In the genomic region with DNA sequence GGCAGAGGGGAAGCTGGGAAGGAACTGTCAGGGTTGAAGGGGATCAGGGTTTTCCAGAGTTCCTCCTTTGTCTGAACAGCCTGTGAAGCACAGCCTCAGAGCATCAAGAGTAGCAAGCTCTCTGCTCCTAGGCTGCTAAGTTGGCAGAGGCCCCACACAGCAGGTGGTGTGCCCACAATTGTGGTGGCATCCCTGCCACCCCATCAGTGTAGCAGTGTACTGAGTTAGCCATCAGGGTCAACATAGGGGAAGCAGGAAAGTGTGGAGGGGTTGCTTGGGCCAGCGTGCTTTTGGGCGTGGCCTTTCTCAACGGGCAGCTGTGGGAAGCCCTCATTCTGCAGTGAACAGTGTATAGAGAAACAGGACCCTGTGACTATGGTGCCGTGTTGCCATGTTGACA, we compare ENCODE assay signal across 13 mouse cellular contexts.
DNase-seq lines count a peak whose midpoint lies in the region.
"Had no signal": no experiment of that assay in that cellular context is flagged by ENCODE, and none has a peak within 500 bp of the region (broad histone marks: within the 10 kb centered on the region; RNA-seq: fewer than 3 reads in every experiment).

No protein-coding gene starts in this region.

- DNase-seq in cerebellum, postnatal 10 days: peak; percentile 46 to 55
- no peak for DNase-seq in cerebellum, adult 18-20 months
- DNase-seq in left cerebral cortex, postnatal 4 days: peak; percentile 24
- DNase-seq in left cerebral cortex, adult 9 months (ENCODE audit: low spot score in 2 of 2): no peak
- DNase-seq in testis, postnatal 10 days (ENCODE audit: low spot score): peak; percentile 26
- DNase-seq in testis, postnatal 14 days (ENCODE audit: low spot score): no peak
- no peak for DNase-seq in ovary, postnatal 10 days (ENCODE audit: low spot score)
- DNase-seq: adrenal gland, adult 8-10 months; adrenal gland, postnatal 36 days; B cell, adult 2 months; cerebellum, adult 8-10 months; gastrocnemius, postnatal 10 days; heart, postnatal 4 days had no signal

- intact Hi-C loops in left cerebral cortex, postnatal 4 days (cut with DNase I): no loop called here

Comparison
In these comparisons a context has a peak if more than half of its experiments do, and no peak if none do; other contexts are left out.
1. DNase-seq: peak in cerebellum, postnatal 10 days (2 of 2), left cerebral cortex, postnatal 4 days (single experiment) and testis, postnatal 10 days (single experiment); none in cerebellum, adult 18-20 months (0 of 2), left cerebral cortex, adult 9 months (0 of 2), testis, postnatal 14 days (single experiment) and ovary, postnatal 10 days (single experiment).